Mouse (Mus musculus): ENCODE results near the gene Nudt8.

DNA sequence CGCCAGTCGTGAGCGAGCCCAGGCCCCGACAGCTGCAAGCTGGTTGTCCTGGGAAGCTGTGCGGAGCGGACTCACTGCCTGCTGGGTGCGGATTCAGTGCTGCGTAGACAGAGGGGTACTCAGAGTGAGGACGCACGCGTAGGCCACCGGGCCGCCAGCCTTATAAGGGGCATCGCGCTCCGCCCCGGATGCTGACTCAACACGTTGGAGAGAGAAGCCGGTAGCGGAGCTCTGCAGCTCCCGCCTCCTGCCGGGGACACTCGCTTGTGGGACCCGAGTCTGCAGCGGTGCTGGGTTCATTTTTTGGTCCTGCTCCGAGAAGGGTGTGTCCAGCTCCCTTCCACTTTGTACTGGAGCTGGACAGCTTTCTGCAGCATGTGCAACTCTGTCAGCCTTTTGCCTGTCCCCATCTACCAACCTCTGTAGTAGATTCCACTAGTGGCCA is 37.4 kb downstream of the Nudt8 start, which contains the start of gene Gstp1:
- TF ChIP-seq POLR2A (IDR thresholded peaks at IDR 0.05; ENCODE audit: low read depth, low read length) (peak; percentile 98), CTCF (IDR thresholded peaks at IDR 0.05; ENCODE audit: borderline replicate concordance, insufficient read depth, low read length) (no peak)
